1 mouse cellular context compared by ENCODE assay signal in genomic region chr4:43442456-43443361, GRCm38 (mm10).
TF ChIP-seq lines count a peak whose summit lies in the region.

No protein-coding gene starts in this region.

TF ChIP-seq in CH12.LX, 34 proteins besides CTCF, POLR2A, EP300 and RAD21 (continued from another document):
- TF ChIP-seq E2F4 (IDR thresholded peaks at IDR 0.05; ENCODE audit: insufficient replicate concordance, low read depth, low read length) (no peak), GABPA (IDR thresholded peaks at IDR 0.05; ENCODE audit: insufficient replicate concordance, low read depth, low read length) (no peak), NELFE (IDR thresholded peaks at IDR 0.05; ENCODE audit: low read depth, low read length) (no peak), MEF2A (IDR thresholded peaks at IDR 0.05; ENCODE audit: borderline replicate concordance, low read depth, low read length) (no peak), CHD2 (IDR thresholded peaks at IDR 0.05; ENCODE audit: low read length) (no peak), IRF4 (IDR thresholded peaks at IDR 0.05; ENCODE audit: low read depth, low read length) (no peak), JUND (conservative IDR thresholded peaks at IDR 0.05; ENCODE audit: low read depth, low read length) (no peak), HCFC1 (IDR thresholded peaks at IDR 0.05; ENCODE audit: low read depth, low read length) (no peak), ETS1 (conservative IDR thresholded peaks at IDR 0.05; ENCODE audit: low read depth, low read length) (no peak), MAZ (IDR thresholded peaks at IDR 0.05; ENCODE audit: low read depth, low read length) (no peak), USF1 (IDR thresholded peaks at IDR 0.05; ENCODE audit: low read depth, low read length) (no peak), ELF1 (IDR thresholded peaks at IDR 0.05; ENCODE audit: low read depth, low read length) (no peak), SIN3A (IDR thresholded peaks at IDR 0.05; ENCODE audit: low read length) (peak; percentile 41; the same call in 1 of the 2 replicates), ZMIZ1 (IDR thresholded peaks at IDR 0.05; ENCODE audit: low read depth, low read length) (0 out of 2 replicates have a peak, but pooled peaks have one; percentile 16), POLR2AphosphoS2 (IDR thresholded peaks at IDR 0.05; ENCODE audit: low read depth, low read length) (no peak), PAX5 (IDR thresholded peaks at IDR 0.05; ENCODE audit: low read length) (no peak), TCF12 (IDR thresholded peaks at IDR 0.05; ENCODE audit: low read depth, low read length) (peak; percentile 52), NRF1 (IDR thresholded peaks at IDR 0.05; ENCODE audit: low read depth, low read length) (0 out of 2 replicates have a peak, but pooled peaks have one; percentile 26), CHD1 (IDR thresholded peaks at IDR 0.05; ENCODE audit: low read depth, low read length) (no peak), USF2 (conservative IDR thresholded peaks at IDR 0.05; ENCODE audit: low read depth, low read length) (no peak), MXI1 (IDR thresholded peaks at IDR 0.05; ENCODE audit: low read depth, low read length) (no peak; the same call in 1 of the 2 replicates)
